Mouse (Mus musculus) ES-Bruce4 (cell line): Measurements from ENCODE around the gene Cdh4. TPM values are rescaled to one million over a fixed set of nuclear protein-coding genes. Genes with fewer than 3 reads are reported as not detected.

Experiments used
- H3K27ac ChIP-seq: 2 replicates; pipeline ENCODE4 v1.5.1; 2012; ENCODE audit warnings: low read length, inconsistent platforms; ENCODE audit not compliant: insufficient read depth
- H3K27me3 ChIP-seq: 2 replicates; pipeline ENCODE4 v1.6.1; 2012; ENCODE audit warnings: mild to moderate bottlenecking, low read length, inconsistent platforms; ENCODE audit not compliant: control insufficient read depth, poor library complexity, insufficient read depth, severe bottlenecking
- H3K36me3 ChIP-seq: 2 replicates; pipeline ENCODE4 v1.6.1; 2012; ENCODE audit warnings: inconsistent platforms, mild to moderate bottlenecking, low read length, moderate library complexity; ENCODE audit not compliant: control insufficient read depth, poor library complexity, insufficient read depth, severe bottlenecking
- H3K4me1 ChIP-seq: one replicate; pipeline ENCODE4 v1.8.1; 2011; ENCODE audit warnings: low read length; ENCODE audit not compliant: control insufficient read depth, insufficient read depth
- H3K4me3 ChIP-seq: 2 replicates; pipeline ENCODE4 v1.5.1; 2011; ENCODE audit warnings: low read depth, mild to moderate bottlenecking, low read length
- H3K9ac ChIP-seq: 2 replicates; pipeline ENCODE4 v1.6.1; 2012; ENCODE audit warnings: low read depth, mild to moderate bottlenecking, inconsistent platforms; ENCODE audit not compliant: poor library complexity, severe bottlenecking
- H3K9me3 ChIP-seq: replicated peaks from 2 replicates; pipeline ENCODE4 v1.6.1; 2012; ENCODE audit warnings: mild to moderate bottlenecking, low read length, inconsistent platforms; ENCODE audit not compliant: control insufficient read depth, poor library complexity, insufficient read depth, severe bottlenecking
- CTCF ChIP-seq: IDR thresholded peaks from one replicate; pipeline ENCODE4 v1.8.1; 2011; ENCODE audit warnings: low read depth, low read length
- EP300 ChIP-seq: IDR thresholded peaks from 2 replicates; pipeline ENCODE4 v1.6.1; 2011; ENCODE audit warnings: low read depth, low read length; ENCODE audit not compliant: insufficient read depth
- POLR2A ChIP-seq: IDR thresholded peaks from one replicate; pipeline ENCODE4 v1.8.1; 2011; ENCODE audit warnings: low read length; ENCODE audit not compliant: insufficient read depth
- polyA plus RNA-seq: library from polyadenylated mRNA; stranded (reverse); fragments of >200 nt; gene quantifications from 2 replicates; pipeline ENCODE4 v1.2.4, GENCODE M21; 2011; ENCODE audit warnings: low read depth; ENCODE audit not compliant: missing spikeins, insufficient read depth, insufficient read length

The Cdh4 gene
- polyA plus RNA-seq, 1 experiment = 1.4 TPM

DNA sequence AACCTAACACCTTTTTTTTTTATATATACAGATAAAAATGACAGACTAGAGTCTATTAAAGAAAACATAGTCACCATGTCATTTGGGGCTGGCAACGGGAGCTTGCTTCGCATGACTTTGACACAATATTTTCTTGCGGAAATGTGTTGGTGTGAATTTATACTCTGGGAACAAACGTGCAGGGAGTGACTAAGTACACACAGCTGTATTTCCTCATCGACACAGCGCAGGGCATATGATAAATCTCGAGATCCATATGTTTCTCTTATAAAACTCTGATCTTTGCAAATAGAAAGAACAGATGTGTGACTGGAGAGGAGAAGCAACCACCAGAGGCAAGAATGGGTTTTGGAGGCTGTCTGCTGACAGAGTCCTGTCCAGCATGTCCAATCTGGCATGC lies 304.3 kb downstream of the Cdh4 start:
- H3K36me3 ChIP-seq = no peaks in the 10 kb centered on the region
- no peaks in the 10 kb centered on the region for H3K4me1 ChIP-seq
- TF ChIP-seq POLR2A (no peak), EP300 (no peak), CTCF (no peak)
- H3K27ac ChIP-seq = no peak overlapping the region
- H3K9me3 ChIP-seq = no peaks in the 10 kb centered on the region
- H3K27me3 ChIP-seq = no peaks in the 10 kb centered on the region
- no peak overlapping the region for H3K4me3 ChIP-seq
- H3K9ac ChIP-seq = no peak overlapping the region

DNA sequence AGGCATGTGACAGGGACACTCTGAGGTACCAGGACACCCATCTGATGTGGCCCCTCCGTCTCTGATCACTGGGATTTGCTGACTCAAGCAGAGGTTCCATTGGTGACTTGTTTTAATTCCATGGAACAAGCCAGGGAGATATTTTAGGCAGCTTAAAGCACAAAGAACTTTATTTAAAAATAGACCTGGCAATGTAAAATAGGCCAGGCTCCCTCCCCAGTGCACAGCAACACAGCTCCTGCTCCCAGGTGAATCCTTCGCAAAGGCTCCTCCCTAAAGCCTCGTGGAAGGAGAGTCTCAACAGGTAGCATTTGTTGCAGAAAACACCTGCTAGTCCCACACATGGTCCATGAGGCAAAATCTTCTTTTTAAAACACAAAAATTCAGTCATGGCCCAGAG lies 307.2 kb downstream of the Cdh4 start:
- Histone ChIP-seq H3K27me3 (no peaks in the 10 kb centered on the region), H3K9ac (no peak overlapping the region), H3K27ac (no peak overlapping the region), H3K9me3 (no peaks in the 10 kb centered on the region), H3K4me3 (no peak overlapping the region), H3K4me1 (no peaks in the 10 kb centered on the region), H3K36me3 (no peaks in the 10 kb centered on the region)
- TF ChIP-seq POLR2A (no peak), CTCF (no peak), EP300 (no peak)

DNA sequence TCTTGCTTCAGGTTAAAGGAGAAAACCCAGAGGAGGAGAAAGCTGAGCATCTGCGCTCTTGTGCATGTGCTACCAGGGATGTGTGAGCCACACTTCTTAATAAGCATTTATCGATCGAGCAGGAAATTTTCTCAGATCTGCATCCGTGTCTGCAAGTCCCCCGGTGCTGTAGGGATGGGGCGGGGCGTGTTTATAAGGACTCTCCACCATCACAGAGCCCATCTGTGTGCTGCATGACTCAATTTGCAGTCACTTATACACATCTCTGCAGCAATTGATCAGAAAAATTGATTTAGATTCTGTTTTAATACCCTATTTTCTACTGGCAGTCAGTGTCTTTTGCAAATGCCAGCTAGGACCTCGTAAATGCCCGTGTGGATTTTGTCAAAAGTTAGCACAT lies 311.6 kb downstream of the Cdh4 start:
- no peaks in the 10 kb centered on the region for H3K27me3 ChIP-seq
- no peak overlapping the region for H3K9ac ChIP-seq
- H3K9me3 ChIP-seq = no peaks in the 10 kb centered on the region
- no peak for TF ChIP-seq POLR2A
- TF ChIP-seq CTCF = no peak
- H3K4me1 ChIP-seq = no peaks in the 10 kb centered on the region
- H3K4me3 ChIP-seq = no peak overlapping the region
- H3K36me3 ChIP-seq = no peaks in the 10 kb centered on the region
- H3K27ac ChIP-seq = no peak overlapping the region

DNA sequence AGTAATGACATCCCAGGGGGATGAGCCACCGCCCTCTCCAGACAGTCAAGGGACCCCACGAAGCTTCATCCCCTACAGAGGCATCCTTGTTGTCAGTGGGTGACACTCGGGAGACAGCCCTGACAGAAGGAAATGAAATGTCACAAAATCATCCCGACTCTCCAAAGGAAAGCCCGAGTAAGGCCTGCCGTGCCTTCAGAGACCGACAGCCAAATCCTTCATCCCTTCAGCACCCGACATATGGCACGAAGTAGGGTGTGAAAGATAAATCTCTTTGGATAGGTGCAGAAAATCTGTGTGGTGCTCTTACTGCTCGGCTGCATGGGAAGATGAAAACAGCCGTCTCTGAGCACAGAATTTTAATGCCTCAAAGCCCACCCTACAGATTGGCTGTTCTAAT lies 312.5 kb downstream of the Cdh4 start:
- H3K4me3 ChIP-seq = no peak overlapping the region
- TF ChIP-seq CTCF (no peak), POLR2A (no peak), EP300 (no peak)
- H3K9me3 ChIP-seq = no peaks in the 10 kb centered on the region
- no peaks in the 10 kb centered on the region for H3K36me3 ChIP-seq
- no peak overlapping the region for H3K27ac ChIP-seq
- H3K27me3 ChIP-seq = no peaks in the 10 kb centered on the region
- H3K4me1 ChIP-seq = no peaks in the 10 kb centered on the region
- no peak overlapping the region for H3K9ac ChIP-seq

DNA sequence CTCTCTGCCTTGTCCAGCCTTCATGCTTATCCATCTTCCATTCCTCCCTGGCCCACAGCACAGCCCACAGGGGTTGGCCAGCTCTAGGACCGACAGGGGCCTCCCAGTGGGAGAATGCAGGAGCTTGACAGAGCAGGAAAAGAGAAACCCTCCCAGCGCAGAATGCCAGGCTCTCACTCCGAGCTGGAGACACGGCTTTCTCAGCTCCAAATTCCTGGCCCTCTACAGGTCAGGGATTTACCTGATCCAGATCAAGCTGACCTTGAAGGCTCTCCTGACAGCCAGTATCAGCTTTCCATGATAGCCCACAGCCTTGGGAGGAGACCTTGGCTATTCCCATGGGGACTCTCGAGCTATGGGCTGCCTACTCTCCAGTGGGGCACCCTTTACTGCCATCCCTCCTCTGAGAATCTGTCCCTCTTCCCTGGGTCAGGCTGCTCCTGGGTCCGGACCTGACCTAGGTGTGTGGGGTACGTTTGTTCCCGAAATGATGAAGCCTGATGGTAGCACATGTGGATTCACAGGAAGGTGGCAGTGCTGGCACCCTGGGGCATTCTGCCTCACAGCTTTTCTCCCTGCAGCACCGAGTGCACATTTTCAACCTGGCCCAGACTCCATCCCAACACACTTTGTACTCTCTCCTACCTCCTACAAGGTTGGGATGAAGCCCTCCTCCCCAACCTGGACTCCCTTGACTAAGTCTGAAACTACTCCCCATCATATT lies 319.6 kb downstream of the Cdh4 start:
- TF ChIP-seq EP300 = no peak
- TF ChIP-seq POLR2A = no peak
- TF ChIP-seq CTCF = no peak
- no peaks in the 10 kb centered on the region for H3K36me3 ChIP-seq
- H3K4me3 ChIP-seq = no peak overlapping the region
- no peaks in the 10 kb centered on the region for H3K27me3 ChIP-seq
- peaks cover 6% of the 10 kb centered on the region for H3K4me1 ChIP-seq
- H3K9ac ChIP-seq = no peak overlapping the region
- no peaks in the 10 kb centered on the region for H3K9me3 ChIP-seq
- H3K27ac ChIP-seq = no peak overlapping the region

DNA sequence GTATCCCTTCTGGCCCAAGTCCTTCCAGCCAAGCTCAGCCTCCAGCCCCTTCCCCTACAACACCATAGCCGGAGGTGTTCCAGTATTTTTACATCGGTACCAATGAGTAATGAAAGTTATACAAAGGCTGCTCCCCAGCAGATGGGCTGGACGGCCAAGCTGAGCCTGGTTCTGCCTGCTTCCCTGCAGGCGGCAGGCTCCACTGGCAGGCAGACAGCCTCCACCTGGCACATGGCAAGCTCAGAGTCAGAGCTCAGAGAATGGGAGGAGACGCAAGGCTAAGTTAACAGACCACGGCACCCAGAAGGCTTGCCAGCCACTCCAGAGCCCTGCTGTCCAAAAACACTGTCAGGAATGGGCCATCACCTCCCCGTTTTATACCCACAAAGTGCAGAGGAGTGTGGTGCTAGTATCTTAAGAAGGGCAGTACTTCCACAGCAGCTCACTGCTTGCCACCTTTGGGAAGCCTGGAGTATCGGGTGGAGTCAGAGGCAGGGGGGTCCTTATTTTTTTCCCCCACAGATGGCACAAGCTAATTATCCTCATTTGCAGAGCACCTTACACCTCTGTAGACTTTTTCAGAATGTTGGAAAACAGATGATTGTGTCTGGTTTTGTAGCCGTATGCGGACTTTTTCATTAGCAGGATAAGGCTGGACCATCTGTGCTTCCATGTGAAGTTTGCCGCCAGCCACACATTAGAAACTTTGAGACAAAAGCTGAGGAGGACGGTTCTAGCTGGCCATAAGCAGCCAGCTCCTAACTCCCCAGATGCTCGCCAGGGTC lies 320.5 kb downstream of the Cdh4 start:
- H3K9me3 ChIP-seq = no peaks in the 10 kb centered on the region
- no peak overlapping the region for H3K27ac ChIP-seq
- H3K4me3 ChIP-seq = no peak overlapping the region
- TF ChIP-seq CTCF = no peak
- TF ChIP-seq EP300 = no peak
- TF ChIP-seq POLR2A = no peak
- H3K4me1 ChIP-seq = peaks cover 9% of the 10 kb centered on the region
- no peaks in the 10 kb centered on the region for H3K36me3 ChIP-seq
- H3K27me3 ChIP-seq = no peaks in the 10 kb centered on the region
- H3K9ac ChIP-seq = no peak overlapping the region
